Mouse (Mus musculus) ES-E14 (cell line): ENCODE results near the gene Plcxd2. TPM values are rescaled to one million over a fixed set of nuclear protein-coding genes. Genes with fewer than 3 reads are reported as not detected.

ENCODE experiments used
- DNase-seq: peaks from one replicate; pipeline ENCODE4 v3.0.0-alpha.2; 2013; ENCODE audit warnings: low read depth, low spot score
- H3K27ac ChIP-seq: 2 replicates; pipeline ENCODE4 v1.5.1; 2012; ENCODE audit warnings: low read depth, mild to moderate bottlenecking, low read length, moderate library complexity, mixed read lengths; ENCODE audit not compliant: poor library complexity, insufficient read depth, severe bottlenecking
- H3K36me3 ChIP-seq: 2 replicates; pipeline ENCODE4 v1.6.1; 2012; ENCODE audit warnings: mild to moderate bottlenecking, low read length, moderate library complexity, mixed read lengths; ENCODE audit not compliant: control insufficient read depth, poor library complexity, insufficient read depth, severe bottlenecking
- H3K4me1 ChIP-seq, 2 experiments: fragments of 150-350 bp in 1 of 2; sonication (generic) in 1 of 2; 2 replicates each; pipeline ENCODE4 v1.6.1; 2012; ENCODE audit warnings: low read length in 2 of 2, mild to moderate bottlenecking in 1 of 2, mixed read lengths in 1 of 2; ENCODE audit not compliant: control insufficient read depth in 2 of 2, insufficient read depth in 2 of 2, poor library complexity in 1 of 2
- H3K4me3 ChIP-seq, 2 experiments: fragments of 150-350 bp in 1 of 2; sonication (generic) in 1 of 2; 2 replicates each; pipeline ENCODE4 v1.5.1; 2012; ENCODE audit warnings: low read length in 2 of 2, low read depth in 1 of 2, mild to moderate bottlenecking in 1 of 2, mixed read lengths in 1 of 2; ENCODE audit not compliant: insufficient read depth in 1 of 2, poor library complexity in 1 of 2, severe bottlenecking in 1 of 2
- H3K9ac ChIP-seq: 2 replicates; pipeline ENCODE4 v1.6.1; 2012; ENCODE audit warnings: low read depth, mild to moderate bottlenecking, low read length, mixed read lengths; ENCODE audit not compliant: poor library complexity, insufficient read depth, severe bottlenecking
- H3K9me3 ChIP-seq: fragments of 150-350 bp; sonication (generic); 2 replicates; pipeline ENCODE4 v1.6.1; 2012; ENCODE audit warnings: low read depth, mild to moderate bottlenecking, low read length; ENCODE audit not compliant: control insufficient read depth, insufficient read depth
- CHD2 ChIP-seq: IDR thresholded peaks from 2 replicates; pipeline ENCODE4 v1.6.1; 2014; ENCODE audit warnings: mild to moderate bottlenecking, low read depth, low read length, inconsistent platforms
- HCFC1 ChIP-seq: IDR thresholded peaks from 2 replicates; pipeline ENCODE4 v1.6.1; 2012; ENCODE audit warnings: low read length, inconsistent platforms, borderline replicate concordance; ENCODE audit not compliant: insufficient read depth
- MAFK ChIP-seq: IDR thresholded peaks from 2 replicates; pipeline ENCODE4 v1.6.1; 2014; ENCODE audit warnings: mild to moderate bottlenecking, low read depth, low read length, inconsistent platforms; ENCODE audit not compliant: insufficient read depth
- ZC3H11A ChIP-seq: IDR thresholded peaks from 2 replicates; pipeline ENCODE4 v1.6.1; 2012; ENCODE audit warnings: low read depth, mild to moderate bottlenecking, inconsistent platforms, low read length, borderline replicate concordance
- ZNF384 ChIP-seq: IDR thresholded peaks from 2 replicates; pipeline ENCODE4 v1.6.1; 2012; ENCODE audit warnings: low read depth, low read length, inconsistent platforms
- in situ Hi-C, 2 experiments: fragments of 600-800 bp; cut with MboI; formaldehyde crosslinking; loops; one replicate each; pipeline ENCODE4 v1.15.1; 2025; ENCODE audit warnings: low sequenced_read_pairs in 2 of 2, inconsistent platforms in 1 of 2; ENCODE audit not compliant: unreplicated experiment in 2 of 2
- total RNA-seq: library from RNA; depleted of rRNA; stranded (reverse); fragments of 300-350 nt; gene quantifications from 2 replicates; pipeline ENCODE4 v1.2.3, GENCODE M21; 2012

Plcxd2 gene
- total RNA-seq, 1 experiment: 3.3 TPM

DNA sequence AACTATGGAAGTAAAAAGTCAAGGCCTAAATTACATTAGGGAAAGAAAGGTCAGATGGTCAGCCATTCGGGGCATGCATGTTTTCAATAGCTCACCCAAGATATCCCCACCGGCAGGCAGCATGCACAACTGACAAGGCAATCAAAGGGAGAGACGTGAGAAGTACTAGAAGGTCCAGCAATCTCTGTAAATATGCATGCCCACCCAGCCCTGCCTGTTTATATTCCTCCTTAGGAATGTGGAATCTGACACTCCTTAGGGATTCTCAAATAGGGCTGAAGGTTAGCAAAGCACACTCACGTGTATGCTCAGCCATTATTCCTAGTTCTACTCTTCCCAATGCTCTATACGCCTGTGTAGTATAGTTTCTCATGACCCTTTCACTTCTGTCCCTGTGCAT lies 46.9 kb downstream of the Plcxd2 start:
- in situ Hi-C loops: no loop called here
- no peak for TF ChIP-seq MAFK
- no peak for TF ChIP-seq ZC3H11A
- no peak for TF ChIP-seq ZNF384
- TF ChIP-seq CHD2: no peak
- no peak for TF ChIP-seq HCFC1
- no peak for DNase-seq

DNA sequence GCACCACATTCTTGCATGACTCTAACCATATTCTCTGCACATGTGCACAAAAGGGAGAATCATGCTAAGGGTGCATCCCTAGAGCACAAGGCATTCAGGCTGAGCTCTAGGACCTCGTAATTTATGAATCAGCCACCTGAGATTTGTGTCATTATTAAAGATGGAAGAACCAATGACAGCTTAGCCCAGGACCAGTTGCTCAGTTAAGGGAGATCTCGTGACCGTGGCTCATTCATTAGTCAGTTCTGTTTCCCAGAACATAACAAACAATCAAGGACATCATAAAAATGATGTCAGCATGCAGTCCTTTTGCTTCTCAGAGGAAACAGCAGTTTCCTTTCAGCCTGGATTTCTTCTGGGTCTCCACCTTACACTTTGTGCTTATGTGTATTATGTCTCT lies 49.0 kb downstream of the Plcxd2 start:
- no peaks in the 10 kb centered on the region for H3K36me3 ChIP-seq
- no peaks in the 10 kb centered on the region for H3K4me1 ChIP-seq
- TF ChIP-seq ZC3H11A (no peak), ZNF384 (no peak), MAFK (no peak), HCFC1 (no peak), CHD2 (no peak)
- no peak for DNase-seq
- no peaks in the 10 kb centered on the region for H3K9me3 ChIP-seq
- no peak overlapping the region for H3K4me3 ChIP-seq
- H3K9ac ChIP-seq: no peak overlapping the region
- H3K27ac ChIP-seq: no peak overlapping the region
- in situ Hi-C loops: no loop called here

More for the DNA sequence above, 46.9 kb downstream of the Plcxd2 start:
- Histone ChIP-seq H3K4me1 (no peaks in the 10 kb centered on the region), H3K27ac (no peak overlapping the region), H3K9me3 (no peaks in the 10 kb centered on the region), H3K36me3 (no peaks in the 10 kb centered on the region), H3K9ac (no peak overlapping the region), H3K4me3 (no peak overlapping the region)

- H3K36me3 ChIP-seq: no peaks in the 10 kb centered on the region
- no peak overlapping the region for H3K9ac ChIP-seq
- TF ChIP-seq HCFC1 (no peak), ZC3H11A (no peak), MAFK (no peak), CHD2 (no peak), ZNF384 (no peak)
- no peak overlapping the region for H3K4me3 ChIP-seq
- H3K9me3 ChIP-seq: no peaks in the 10 kb centered on the region
- DNase-seq: no peak
- no peak overlapping the region for H3K27ac ChIP-seq
- no peaks in the 10 kb centered on the region for H3K4me1 ChIP-seq
- in situ Hi-C loops: no loop called here
Observed at GRCm38 (mm10) chr16:45956390-45956950, 53.5 kb downstream of the Plcxd2 start.

DNA sequence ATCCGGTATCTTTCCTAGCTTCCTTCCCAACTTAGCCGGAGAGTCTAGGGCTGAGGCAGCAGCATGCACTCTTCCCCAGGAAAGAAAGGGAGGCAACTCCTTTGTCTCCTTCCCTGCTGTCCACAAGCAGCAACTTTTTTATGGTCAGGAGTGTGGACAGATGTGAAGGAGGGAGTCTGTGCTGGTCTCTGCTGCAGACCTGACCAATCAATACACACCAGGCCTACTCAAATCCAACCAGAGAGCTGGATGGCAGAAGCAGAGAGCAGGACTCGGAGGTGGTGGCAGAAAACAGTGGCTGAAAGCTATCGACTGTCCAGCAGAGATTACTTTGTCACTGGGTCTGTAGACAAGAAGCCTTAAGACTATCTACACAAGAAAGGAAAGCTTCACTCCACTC lies 56.6 kb downstream of the Plcxd2 start, which contains the start of gene Phldb2:
Phldb2 (minus strand) TSS at position 205 of the 400 bp plus-strand sequence.
- Histone ChIP-seq H3K4me1 (no peaks in the 10 kb centered on the region), H3K9ac (no peak within 1 kb of the TSS), H3K4me3 (no peak within 1 kb of the TSS), H3K27ac (no peak within 1 kb of the TSS), H3K36me3 (no peaks in the 10 kb centered on the region), H3K9me3 (no peaks in the 10 kb centered on the region)
- in situ Hi-C loops: no loop called here
- TF ChIP-seq ZC3H11A (no peak), ZNF384 (no peak), HCFC1 (no peak), CHD2 (no peak), MAFK (no peak)
- no peak for DNase-seq

GRCm38 (mm10) chr16:45952501-45952900 lies 57.5 kb downstream of the Plcxd2 start:
- Histone ChIP-seq H3K9me3 (no peaks in the 10 kb centered on the region), H3K9ac (no peak overlapping the region), H3K4me3 (no peak overlapping the region), H3K4me1 (no peaks in the 10 kb centered on the region), H3K36me3 (no peaks in the 10 kb centered on the region), H3K27ac (no peak overlapping the region)
- in situ Hi-C loops: no loop called here
- no peak for TF ChIP-seq HCFC1
- no peak for TF ChIP-seq ZC3H11A
- TF ChIP-seq CHD2: no peak
- no peak for TF ChIP-seq MAFK
- no peak for TF ChIP-seq ZNF384
- no peak for DNase-seq
